Mouse (Mus musculus): ENCODE measurements around the gene Jagn1.

DNA sequence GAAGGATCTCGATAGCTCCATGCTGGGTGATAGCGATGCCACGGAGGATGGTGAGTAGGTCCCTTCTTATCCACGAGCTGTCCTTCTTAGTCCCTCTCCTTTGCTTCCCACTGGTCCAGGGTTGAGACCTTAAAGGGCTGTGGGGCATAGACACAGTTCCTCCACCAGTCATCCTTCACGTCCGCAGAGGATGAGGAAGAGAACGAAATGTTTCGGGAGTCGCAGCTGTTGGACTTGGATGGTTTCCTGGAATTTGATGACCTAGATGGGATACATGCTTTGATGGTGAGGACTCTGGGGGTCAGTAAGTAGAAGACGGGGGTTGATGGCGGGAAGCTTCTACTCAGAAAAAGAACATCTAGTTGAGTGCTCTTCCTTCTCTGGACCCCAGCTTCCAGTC lies 47.6 kb upstream of the Jagn1 start:
- TF ChIP-seq MAX (IDR thresholded peaks at IDR 0.05; ENCODE audit: low read length) (no peak), POLR2A (IDR thresholded peaks at IDR 0.05; ENCODE audit: control insufficient read depth in 1 of 2, insufficient read depth in 1 of 2, low read depth in 1 of 2, low read length in 2 of 2, poor library complexity in 1 of 2) (no peak), GATA1 (IDR thresholded peaks at IDR 0.05; ENCODE audit: low read depth, low read length) (no peak), POLR2AphosphoS5 (IDR thresholded peaks at IDR 0.05; ENCODE audit: borderline replicate concordance, low read depth, low read length) (no peak), TAL1 (IDR thresholded peaks at IDR 0.05; ENCODE audit: low read length) (no peak), UBTF (IDR thresholded peaks at IDR 0.05; ENCODE audit: borderline replicate concordance, insufficient read depth, low read depth, low read length) (no peak), CTCF (IDR thresholded peaks at IDR 0.05 in 2 of 3, conservative IDR thresholded peaks at IDR 0.05 in 1 of 3; ENCODE audit: control insufficient read depth in 1 of 3, insufficient read depth in 1 of 3, low read depth in 2 of 3, low read length in 3 of 3, poor library complexity in 1 of 3, severe bottlenecking in 1 of 3) (no peak), USF1 (IDR thresholded peaks at IDR 0.05; ENCODE audit: low read depth, low read length) (no peak), GABPA (IDR thresholded peaks at IDR 0.05; ENCODE audit: low read depth, low read length) (no peak), EP300 (IDR thresholded peaks at IDR 0.05; ENCODE audit: low read depth in 1 of 2, low read length in 2 of 2) (no peak), CHD1 (IDR thresholded peaks at IDR 0.05; ENCODE audit: low read depth, low read length) (no peak), RAD21 (IDR thresholded peaks at IDR 0.05; ENCODE audit: low read depth, low read length) (no peak), NRF1 (IDR thresholded peaks at IDR 0.05; ENCODE audit: insufficient read depth, low read depth, low read length, poor library complexity, severe bottlenecking) (no peak)

All from MEL (cell line).